Mouse (Mus musculus): ENCODE measurements at regions not wholly inside any gene's neighbourhood (a gene's known extent, or its start where the extent isn't known, plus 50 kb on each side); places are given as distances from the start of the nearest gene placed in this dataset.
A peak's percentile ranks its signal among the peaks of the same experiment; 100 is the strongest.

DNA sequence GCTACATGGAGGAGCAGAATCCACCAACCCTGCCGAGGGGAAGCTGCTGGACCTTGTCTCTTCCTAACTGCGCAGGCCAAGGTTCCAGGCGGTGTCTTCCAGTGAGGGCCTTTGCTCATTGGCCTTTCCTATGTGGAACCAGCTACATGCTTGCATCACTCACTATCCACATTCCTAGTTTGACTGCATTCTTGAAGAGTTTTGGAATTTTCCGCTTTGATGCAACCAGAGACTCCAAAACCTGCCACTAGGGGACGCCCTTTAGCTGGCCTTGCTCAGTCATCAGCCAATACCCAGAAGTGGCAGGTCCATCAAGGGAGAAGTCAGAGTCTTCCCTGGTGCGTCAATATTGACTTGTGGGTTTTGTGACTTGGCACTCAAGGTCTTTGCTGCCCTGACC lies 112.8 kb upstream of the Zfp706 start:
- 21% methylated on average over 6 of the region's 6 CpGs for WGBS
- ATAC-seq (ENCODE audit: low FRiP score) (peak; percentile 42; the same call in 1 of the 2 replicates), DNase-seq (ENCODE audit: low spot score, missing footprints) (peak; percentile 97)
- H3K9me3 ChIP-seq (ENCODE audit: control insufficient read depth, low read length) = no peaks in the 10 kb centered on the region
- no peaks in the 10 kb centered on the region for H3K27me3 ChIP-seq (ENCODE audit: control insufficient read depth, insufficient read depth, low read length)
- no peaks in the 10 kb centered on the region for H3K4me1 ChIP-seq (ENCODE audit: control insufficient read depth, insufficient read depth, low read length)
- H3K4me2 ChIP-seq = no peak overlapping the region
- H3K36me3 ChIP-seq (ENCODE audit: control insufficient read depth, insufficient read depth, low read length) = no peaks in the 10 kb centered on the region
- no peak overlapping the region for H3K27ac ChIP-seq (ENCODE audit: low read depth, low read length)
- no peak overlapping the region for H3K9ac ChIP-seq (ENCODE audit: low read length)
- no peak overlapping the region for H3K4me3 ChIP-seq (ENCODE audit: low read depth, low read length)

DNA sequence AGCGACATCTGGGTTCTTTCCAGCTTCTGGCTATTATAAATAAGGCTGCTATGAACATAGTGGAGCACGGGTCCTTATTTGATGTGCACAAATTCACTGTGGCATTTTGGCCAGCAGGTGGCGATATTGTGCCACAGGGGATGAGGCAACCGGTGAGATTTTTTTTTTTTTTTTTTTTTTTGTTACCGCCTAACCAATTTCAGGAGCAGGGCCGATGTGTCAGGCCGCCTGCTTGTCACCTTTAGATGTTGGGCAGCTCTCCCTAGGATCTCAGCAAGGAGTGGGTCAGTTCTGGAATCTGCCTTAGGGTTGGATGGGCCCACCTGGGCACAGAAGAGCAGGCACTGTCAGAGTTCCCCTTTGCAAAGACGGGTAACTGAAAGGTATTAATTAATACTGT lies 106.5 kb upstream of the Zfp706 start:
- ATAC-seq (ENCODE audit: low FRiP score) (no peak), DNase-seq (ENCODE audit: low spot score, missing footprints) (peak; percentile 98)
- H3K4me3 ChIP-seq (ENCODE audit: low read depth, low read length) = no peak overlapping the region
- H3K27ac ChIP-seq (ENCODE audit: low read depth, low read length) = no peak overlapping the region
- WGBS = 17% methylated on average over 8 of the region's 8 CpGs
- H3K4me2 ChIP-seq = no peak overlapping the region
- H3K36me3 ChIP-seq (ENCODE audit: control insufficient read depth, insufficient read depth, low read length) = no peaks in the 10 kb centered on the region
- H3K9me3 ChIP-seq (ENCODE audit: control insufficient read depth, low read length) = peaks cover 4% of the 10 kb centered on the region; the same call in 1 of the 2 replicates
- H3K27me3 ChIP-seq (ENCODE audit: control insufficient read depth, insufficient read depth, low read length) = no peaks in the 10 kb centered on the region
- no peaks in the 10 kb centered on the region for H3K4me1 ChIP-seq (ENCODE audit: control insufficient read depth, insufficient read depth, low read length)
- H3K9ac ChIP-seq (ENCODE audit: low read length) = no peak overlapping the region

DNA sequence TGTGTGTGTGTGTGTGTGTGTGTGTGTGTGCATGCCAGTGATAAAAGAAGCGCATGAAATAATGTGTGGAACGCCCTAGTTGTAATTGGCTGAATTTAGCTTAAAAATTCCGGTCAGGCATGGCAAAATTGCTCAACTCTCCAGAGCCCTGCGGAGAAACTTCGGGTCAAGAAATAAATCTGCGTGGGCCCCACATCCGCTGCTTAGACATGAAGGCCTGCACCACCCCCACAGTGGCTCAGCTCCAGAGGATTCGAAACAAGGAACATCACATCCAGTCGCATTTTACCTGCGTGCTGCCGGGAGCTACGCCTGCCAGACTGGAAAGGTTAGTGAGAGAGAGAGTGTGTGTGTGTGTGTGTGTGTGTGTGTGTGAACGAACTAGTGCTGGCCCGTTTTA lies 102.9 kb upstream of the Zfp706 start:
- no peak for ATAC-seq (ENCODE audit: low FRiP score)
- Histone ChIP-seq H3K27ac (ENCODE audit: low read depth, low read length) (no peak overlapping the region), H3K9ac (ENCODE audit: low read length) (no peak overlapping the region), H3K4me3 (ENCODE audit: low read depth, low read length) (no peak overlapping the region), H3K4me1 (ENCODE audit: control insufficient read depth, insufficient read depth, low read length) (no peaks in the 10 kb centered on the region), H3K36me3 (ENCODE audit: control insufficient read depth, insufficient read depth, low read length) (no peaks in the 10 kb centered on the region), H3K4me2 (no peak overlapping the region), H3K9me3 (ENCODE audit: control insufficient read depth, low read length) (peaks cover 4% of the 10 kb centered on the region; the same call in 1 of the 2 replicates), H3K27me3 (ENCODE audit: control insufficient read depth, insufficient read depth, low read length) (no peaks in the 10 kb centered on the region)
- DNase-seq (ENCODE audit: low spot score, missing footprints) = peak; percentile 41
- 94% methylated on average over 14 of the region's 14 CpGs for WGBS

DNA sequence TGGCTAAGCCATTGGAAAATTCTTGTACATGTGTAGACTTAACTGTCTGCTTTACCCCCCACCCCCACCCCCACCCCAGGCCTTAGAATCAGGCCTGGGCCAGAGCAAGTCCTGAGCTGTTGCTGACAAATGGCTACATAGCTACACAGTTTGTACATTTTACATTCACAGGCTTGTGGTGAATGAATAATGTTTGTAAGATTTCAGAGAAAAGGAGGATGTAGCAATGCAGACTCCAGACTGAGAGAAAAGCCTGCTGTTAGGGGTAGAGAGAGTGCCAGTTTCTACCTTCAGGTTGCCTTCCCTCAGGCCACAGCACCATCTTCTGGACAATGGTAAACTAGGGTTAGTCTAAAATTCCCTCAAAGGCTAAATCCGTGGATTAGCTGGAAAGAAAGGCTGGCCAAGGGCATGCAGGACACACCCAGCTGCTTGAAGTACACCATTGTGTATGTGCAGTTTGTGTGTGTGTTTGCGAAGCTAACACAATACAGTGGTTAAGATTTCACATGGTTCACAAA lies 94.5 kb upstream of the Zfp706 start:
- no peak overlapping the region for H3K4me3 ChIP-seq (ENCODE audit: low read depth, low read length)
- no peaks in the 10 kb centered on the region for H3K27me3 ChIP-seq (ENCODE audit: control insufficient read depth, insufficient read depth, low read length)
- no peak for DNase-seq (ENCODE audit: low spot score, missing footprints)
- no peaks in the 10 kb centered on the region for H3K4me1 ChIP-seq (ENCODE audit: control insufficient read depth, insufficient read depth, low read length)
- ATAC-seq (ENCODE audit: low FRiP score) = 0 out of 2 replicates have a peak, but pooled peaks have one; percentile 16
- H3K9ac ChIP-seq (ENCODE audit: low read length) = no peak overlapping the region
- H3K36me3 ChIP-seq (ENCODE audit: control insufficient read depth, insufficient read depth, low read length) = no peaks in the 10 kb centered on the region
- WGBS = 53% methylated on average over 2 of the region's 2 CpGs
- H3K27ac ChIP-seq (ENCODE audit: low read depth, low read length) = no peak overlapping the region
- no peaks in the 10 kb centered on the region for H3K9me3 ChIP-seq (ENCODE audit: control insufficient read depth, low read length)
- H3K4me2 ChIP-seq = no peak overlapping the region

DNA sequence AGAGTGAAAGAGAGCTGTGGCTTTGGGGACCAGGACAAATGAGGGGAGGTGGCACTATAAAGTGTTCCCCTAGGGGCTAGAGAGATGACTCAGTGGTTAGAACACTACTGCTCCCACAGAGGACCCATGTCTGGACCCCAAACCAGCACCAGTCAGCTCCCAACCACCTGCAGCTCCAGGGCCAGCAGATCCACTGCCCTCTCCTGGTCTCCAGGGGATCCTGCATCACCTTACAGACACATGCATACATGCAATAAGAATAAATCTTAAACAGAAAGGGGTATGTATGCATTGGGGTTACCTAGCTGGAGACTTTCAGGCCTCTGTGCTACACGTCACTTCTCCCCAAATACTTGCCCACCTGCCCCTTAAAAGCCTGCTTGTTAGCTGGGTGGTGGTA lies 93.8 kb upstream of the Zfp706 start:
- Histone ChIP-seq H3K4me1 (ENCODE audit: control insufficient read depth, insufficient read depth, low read length) (no peaks in the 10 kb centered on the region), H3K27me3 (ENCODE audit: control insufficient read depth, insufficient read depth, low read length) (no peaks in the 10 kb centered on the region), H3K4me2 (no peak overlapping the region), H3K4me3 (ENCODE audit: low read depth, low read length) (no peak overlapping the region), H3K9ac (ENCODE audit: low read length) (no peak overlapping the region), H3K36me3 (ENCODE audit: control insufficient read depth, insufficient read depth, low read length) (no peaks in the 10 kb centered on the region), H3K27ac (ENCODE audit: low read depth, low read length) (no peak overlapping the region), H3K9me3 (ENCODE audit: control insufficient read depth, low read length) (no peaks in the 10 kb centered on the region)
- ATAC-seq (ENCODE audit: low FRiP score) (no peak), DNase-seq (ENCODE audit: low spot score, missing footprints) (no peak)
- 83% methylated on average over 1 of the region's 1 CpGs for WGBS

DNA sequence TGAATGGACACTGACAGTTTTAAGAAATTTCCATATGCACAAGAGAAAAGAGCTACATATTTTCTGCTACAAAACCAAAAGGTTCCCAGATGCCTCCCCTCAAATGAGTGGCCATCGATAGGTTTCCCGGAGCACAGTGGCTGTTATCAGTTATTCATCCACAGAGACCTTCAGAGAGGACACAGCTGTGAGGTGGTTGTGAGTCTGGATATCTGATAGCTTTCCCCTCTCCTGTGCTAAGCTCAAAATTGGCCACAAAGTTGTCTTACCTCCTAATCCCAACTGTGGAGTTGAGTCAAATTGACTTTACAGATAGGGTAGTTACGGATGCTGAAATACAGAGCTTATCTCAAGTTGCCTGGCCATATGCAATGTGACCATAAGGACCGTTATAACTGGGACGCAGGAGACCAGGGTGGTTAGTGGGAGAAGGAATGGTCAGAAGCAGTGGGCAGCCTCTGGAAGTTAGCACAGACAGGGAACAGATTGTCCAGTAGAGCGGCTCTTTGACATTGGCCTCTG lies 93.3 kb upstream of the Zfp706 start:
- no peak overlapping the region for H3K4me2 ChIP-seq
- WGBS = 91% methylated on average over 6 of the region's 6 CpGs
- no peak for ATAC-seq (ENCODE audit: low FRiP score)

DNA sequence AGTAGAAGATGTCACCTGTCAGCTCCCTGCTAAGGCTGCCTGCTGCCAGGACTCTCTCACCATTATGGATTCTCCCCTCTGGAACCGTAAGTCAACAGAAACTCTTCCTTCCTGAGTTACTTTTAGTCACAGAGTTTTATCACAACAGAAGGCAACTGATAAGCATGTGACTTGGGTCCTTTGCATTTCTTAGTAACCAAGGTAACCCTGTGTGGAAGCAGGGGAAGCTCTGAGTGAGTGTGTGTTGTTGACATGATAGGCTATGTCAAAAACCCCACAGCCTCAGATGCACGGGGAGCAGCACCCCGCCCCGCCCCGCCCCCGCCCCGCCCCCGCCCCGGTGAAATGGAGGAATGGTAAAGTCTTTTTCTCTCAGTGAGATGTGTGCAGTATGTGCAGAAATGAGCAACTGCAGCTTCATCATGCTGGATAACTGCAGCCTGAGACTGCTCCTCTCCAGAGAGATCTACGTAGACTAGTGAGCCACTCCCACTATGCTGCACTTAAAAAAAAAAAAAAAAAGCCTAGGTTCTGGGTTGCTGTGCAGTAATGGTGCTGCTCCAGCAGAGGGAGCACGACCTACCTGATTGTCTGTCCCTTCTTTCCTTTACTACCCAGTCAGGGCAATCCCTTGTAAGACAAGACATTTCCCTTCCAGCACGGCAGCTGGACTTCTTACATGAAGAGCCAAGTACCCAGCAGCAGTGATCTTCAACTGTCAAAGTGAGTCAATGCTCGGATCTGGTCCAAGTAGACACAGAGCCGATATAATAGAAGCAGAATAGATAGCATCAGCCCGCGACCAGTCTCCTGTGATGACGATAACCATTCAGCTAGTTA lies 92.6 kb upstream of the Zfp706 start:
- DNase-seq (ENCODE audit: low spot score, missing footprints) = peak; percentile 87
- Histone ChIP-seq H3K27me3 (ENCODE audit: control insufficient read depth, insufficient read depth, low read length) (no peaks in the 10 kb centered on the region), H3K27ac (ENCODE audit: low read depth, low read length) (no peak overlapping the region), H3K4me3 (ENCODE audit: low read depth, low read length) (no peak overlapping the region), H3K4me1 (ENCODE audit: control insufficient read depth, insufficient read depth, low read length) (no peaks in the 10 kb centered on the region), H3K4me2 (peak overlapping the region; percentile 0; the same call in 1 of the 2 replicates), H3K9me3 (ENCODE audit: control insufficient read depth, low read length) (no peaks in the 10 kb centered on the region), H3K36me3 (ENCODE audit: control insufficient read depth, insufficient read depth, low read length) (no peaks in the 10 kb centered on the region), H3K9ac (ENCODE audit: low read length) (no peak overlapping the region)
- WGBS = 47% methylated on average over 17 of the region's 17 CpGs
- peak; percentile 81 for ATAC-seq (ENCODE audit: low FRiP score)

More for the DNA sequence above, 93.3 kb upstream of the Zfp706 start:
- H3K9ac ChIP-seq (ENCODE audit: low read length) = no peak overlapping the region
- H3K27me3 ChIP-seq (ENCODE audit: control insufficient read depth, insufficient read depth, low read length) = no peaks in the 10 kb centered on the region
- no peak for DNase-seq (ENCODE audit: low spot score, missing footprints)
- no peaks in the 10 kb centered on the region for H3K4me1 ChIP-seq (ENCODE audit: control insufficient read depth, insufficient read depth, low read length)
- H3K27ac ChIP-seq (ENCODE audit: low read depth, low read length) = no peak overlapping the region
- H3K36me3 ChIP-seq (ENCODE audit: control insufficient read depth, insufficient read depth, low read length) = no peaks in the 10 kb centered on the region
- H3K9me3 ChIP-seq (ENCODE audit: control insufficient read depth, low read length) = no peaks in the 10 kb centered on the region
- H3K4me3 ChIP-seq (ENCODE audit: low read depth, low read length) = no peak overlapping the region

DNA sequence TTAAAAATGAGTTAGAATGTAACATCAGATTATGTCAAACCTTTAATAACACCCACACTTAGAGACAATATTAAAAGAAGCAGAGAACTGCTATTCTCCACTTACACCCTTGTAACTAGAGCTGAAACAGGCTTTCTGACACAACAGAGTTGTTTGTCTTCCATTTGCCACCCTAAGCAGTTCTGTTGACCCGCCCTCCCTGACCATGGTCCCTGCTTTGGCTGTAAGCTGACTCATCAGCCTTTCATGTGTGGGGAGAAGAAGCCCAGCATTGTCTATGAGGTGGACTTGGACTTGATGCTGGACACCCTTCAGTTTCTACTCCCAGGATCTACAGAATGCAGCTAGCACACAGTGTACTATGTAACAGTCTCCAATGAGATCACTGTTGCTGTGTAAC lies 91.6 kb upstream of the Zfp706 start:
- Histone ChIP-seq H3K36me3 (ENCODE audit: control insufficient read depth, insufficient read depth, low read length) (no peaks in the 10 kb centered on the region), H3K9ac (ENCODE audit: low read length) (no peak overlapping the region), H3K27me3 (ENCODE audit: control insufficient read depth, insufficient read depth, low read length) (no peaks in the 10 kb centered on the region), H3K4me1 (ENCODE audit: control insufficient read depth, insufficient read depth, low read length) (no peaks in the 10 kb centered on the region), H3K4me2 (no peak overlapping the region), H3K4me3 (ENCODE audit: low read depth, low read length) (no peak overlapping the region), H3K27ac (ENCODE audit: low read depth, low read length) (no peak overlapping the region), H3K9me3 (ENCODE audit: control insufficient read depth, low read length) (no peaks in the 10 kb centered on the region)
- DNase-seq (ENCODE audit: low spot score, missing footprints) (no peak), ATAC-seq (ENCODE audit: low FRiP score) (no peak)
- WGBS = 92% methylated on average over 1 of the region's 1 CpGs

DNA sequence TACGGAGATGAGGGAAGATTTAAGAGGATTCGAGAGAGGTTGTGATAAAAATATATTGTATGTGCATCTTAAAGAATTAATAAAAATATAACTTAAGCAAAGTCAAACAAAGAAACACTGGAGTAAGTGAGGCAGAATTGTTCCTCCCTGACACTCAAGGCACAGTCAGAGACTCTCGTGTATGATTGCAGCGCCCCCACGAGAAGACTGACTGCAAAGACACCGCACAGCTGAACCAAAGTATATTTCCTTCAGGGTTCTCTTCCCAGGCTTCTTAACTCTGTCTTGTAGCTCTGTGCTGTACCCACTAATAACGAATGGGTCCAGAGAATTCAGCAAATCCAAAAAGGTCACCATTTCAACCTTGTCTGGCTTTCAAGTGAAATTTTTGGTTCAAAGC lies 89.9 kb upstream of the Zfp706 start:
- H3K27ac ChIP-seq (ENCODE audit: low read depth, low read length) = no peak overlapping the region
- H3K36me3 ChIP-seq (ENCODE audit: control insufficient read depth, insufficient read depth, low read length) = no peaks in the 10 kb centered on the region
- 93% methylated on average over 7 of the region's 7 CpGs for WGBS
- H3K9ac ChIP-seq (ENCODE audit: low read length) = no peak overlapping the region
- no peak for DNase-seq (ENCODE audit: low spot score, missing footprints)
- no peaks in the 10 kb centered on the region for H3K27me3 ChIP-seq (ENCODE audit: control insufficient read depth, insufficient read depth, low read length)
- H3K9me3 ChIP-seq (ENCODE audit: control insufficient read depth, low read length) = no peaks in the 10 kb centered on the region
- H3K4me1 ChIP-seq (ENCODE audit: control insufficient read depth, insufficient read depth, low read length) = no peaks in the 10 kb centered on the region
- H3K4me2 ChIP-seq = no peak overlapping the region
- ATAC-seq (ENCODE audit: low FRiP score) = no peak
- no peak overlapping the region for H3K4me3 ChIP-seq (ENCODE audit: low read depth, low read length)
